Mouse (Mus musculus) C2C12 (cell line): ENCODE data around the gene Slc35c1. TPM values are rescaled to one million over a fixed set of nuclear protein-coding genes. Genes with fewer than 3 reads are reported as not detected.
A peak's percentile ranks its signal among the peaks of the same experiment; 100 is the strongest.

ENCODE experiments used
- H3K27me3 ChIP-seq: one replicate; pipeline ENCODE4 v1.6.1; 2011; ENCODE audit not compliant: control insufficient read depth, insufficient read depth, insufficient read length
- H3K36me3 ChIP-seq: one replicate; pipeline ENCODE4 v1.6.1; 2011; ENCODE audit not compliant: control insufficient read depth, insufficient read depth
- H3K4me3 ChIP-seq: one replicate; pipeline ENCODE4 v1.5.1; 2011; ENCODE audit warnings: mild to moderate bottlenecking, control low read depth; ENCODE audit not compliant: poor library complexity, insufficient read depth, severe bottlenecking
- H3K79me2 ChIP-seq: one replicate; pipeline ENCODE4 v1.6.1; 2011; ENCODE audit not compliant: control insufficient read depth, insufficient read depth
- H3K79me3 ChIP-seq: one replicate; pipeline ENCODE4 v1.6.1; 2011; ENCODE audit warnings: low read depth, control low read depth
- H3ac ChIP-seq: one replicate; pipeline ENCODE3; 2011; ENCODE audit warnings: low read depth; ENCODE audit not compliant: control insufficient read depth, insufficient read length
- CEBPB ChIP-seq: IDR thresholded peaks from one replicate; pipeline ENCODE4 v1.6.1; 2011; ENCODE audit warnings: low read depth, mild to moderate bottlenecking, control low read depth, moderate library complexity
- CTCF ChIP-seq: IDR thresholded peaks from one replicate; pipeline ENCODE4 v1.5.1; 2011; ENCODE audit not compliant: control insufficient read depth, insufficient read depth, insufficient read length
- FOSL1 ChIP-seq: IDR thresholded peaks from one replicate; pipeline ENCODE4 v1.8.0; 2011; ENCODE audit warnings: mild to moderate bottlenecking, low read length; ENCODE audit not compliant: poor library complexity, insufficient read depth, severe bottlenecking
- MAX ChIP-seq: IDR thresholded peaks from one replicate; pipeline ENCODE4 v1.6.1; 2011; ENCODE audit warnings: mild to moderate bottlenecking, control low read depth
- MYOD1 ChIP-seq: IDR thresholded peaks from one replicate; pipeline ENCODE4 v1.6.1; 2011; ENCODE audit warnings: low read depth; ENCODE audit not compliant: control insufficient read depth, insufficient read length
- MYOG ChIP-seq: IDR thresholded peaks from one replicate; pipeline ENCODE4 v1.6.1; 2011; ENCODE audit not compliant: control insufficient read depth, insufficient read length; ENCODE audit errors: extremely low read depth
- USF1 ChIP-seq: IDR thresholded peaks from one replicate; pipeline ENCODE4 v1.6.1; 2011; ENCODE audit warnings: low read depth, mild to moderate bottlenecking, control low read depth, moderate library complexity
- long read RNA-seq, 2 experiments: library from polyadenylated mRNA; unstranded; transcript quantifications; one replicate each; pipeline ENCODE4 v2.0.0; 2019 to 2020
- polyA plus RNA-seq: library from polyadenylated mRNA; unstranded; fragments of >200 nt; fragmentation: generic; extraction: Trizol; gene quantifications from one replicate; pipeline ENCODE4 v1.2.1, GENCODE M21; 2012; ENCODE audit warnings: missing spikeins

Gene Slc35c1
- 9.6 TPM for polyA plus RNA-seq
- long read RNA-seq, experiment 1, partial matches to known transcripts = 0 of 2 reads
- long read RNA-seq, experiment 1, other reads (novel, unspliced or antisense) = 2 of 2 reads
- long read RNA-seq, experiment 2, transcript Slc35c1-201 (2 exons, 3,139 nt) = major isoform, 14 of 17 reads
- long read RNA-seq, experiment 2, partial matches to known transcripts = 0 of 17 reads
- long read RNA-seq, experiment 2, other reads (novel, unspliced or antisense) = 0 of 17 reads

DNA sequence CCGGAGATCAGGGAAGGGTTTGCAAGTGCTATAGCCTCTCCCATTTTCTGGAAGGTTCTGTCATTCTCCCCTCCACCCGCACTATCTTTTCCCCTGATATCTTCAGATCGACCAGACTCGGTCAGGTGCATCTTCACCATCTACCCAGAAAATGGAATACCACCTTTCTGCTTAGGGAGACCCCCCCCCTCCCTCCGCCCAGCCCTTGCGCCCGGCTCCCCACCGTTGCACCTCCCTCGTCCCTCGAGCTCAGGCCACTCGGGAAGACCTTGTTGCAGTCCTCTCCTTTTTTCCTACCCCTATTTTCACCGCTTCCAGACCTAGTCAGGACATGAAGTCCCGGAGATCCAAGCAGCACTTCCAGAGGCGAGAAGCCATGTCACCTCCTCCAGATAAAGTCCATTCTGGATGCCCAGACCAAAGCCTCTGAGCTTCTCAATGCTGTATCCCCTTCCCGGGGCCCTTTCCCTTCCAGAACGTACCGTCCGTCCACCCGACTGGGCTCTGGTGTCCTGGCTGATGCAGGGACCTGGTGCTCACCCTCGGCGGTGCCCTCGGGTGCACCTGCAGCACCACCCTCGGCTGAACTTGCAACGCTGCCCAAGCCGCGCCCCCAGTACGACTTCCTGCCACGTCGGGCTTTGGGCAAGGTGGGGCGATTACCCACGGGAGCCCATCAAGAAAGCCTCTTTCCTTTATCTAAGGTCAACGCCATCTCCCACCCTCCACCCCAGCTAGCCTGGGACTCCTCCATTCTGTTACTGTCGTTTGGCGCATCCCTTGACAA lies at the start of gene Slc35c1:
Slc35c1 (minus strand) TSS at position 618 of the 787 bp plus-strand sequence.
- H3K27me3 ChIP-seq = no peaks in the 10 kb centered on the region
- H3K79me2 ChIP-seq = peaks cover 35% of the 10 kb centered on the region
- H3K36me3 ChIP-seq = no peaks in the 10 kb centered on the region
- H3K4me3 ChIP-seq = peak within 1 kb of the TSS; percentile 64
- peaks cover 5% of the 10 kb centered on the region for H3K79me3 ChIP-seq
- peak within 1 kb of the TSS; percentile 87 for H3ac ChIP-seq
- TF ChIP-seq FOSL1 (no peak), CTCF (no peak), MAX (no peak), MYOG (no peak), USF1 (no peak)

DNA sequence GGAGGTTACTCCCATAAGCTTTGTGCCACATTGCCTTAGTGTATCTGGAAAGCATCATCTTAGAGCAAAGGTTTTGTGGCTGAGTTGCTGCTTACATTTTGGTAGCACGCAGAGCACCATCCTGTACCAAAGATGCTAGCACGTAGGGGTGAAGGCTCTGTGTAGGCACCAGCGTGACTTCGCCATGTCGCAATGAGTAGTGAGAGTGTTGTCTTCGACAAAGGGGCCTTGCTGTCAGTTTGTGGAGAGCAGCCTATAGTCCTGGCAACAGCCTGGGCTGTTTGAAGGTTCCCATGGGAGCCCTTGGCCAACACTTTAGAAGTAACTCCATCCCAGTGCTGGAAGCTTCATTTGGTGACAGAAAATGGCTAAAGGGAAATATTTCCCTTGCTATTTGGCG lies 45.0 kb upstream of the Slc35c1 start:
- no peaks in the 10 kb centered on the region for H3K79me3 ChIP-seq
- H3K36me3 ChIP-seq = no peaks in the 10 kb centered on the region
- H3K79me2 ChIP-seq = no peaks in the 10 kb centered on the region
- no peak overlapping the region for H3ac ChIP-seq
- TF ChIP-seq CTCF (no peak), CEBPB (no peak), FOSL1 (no peak), USF1 (no peak), MAX (no peak), MYOG (no peak), MYOD1 (no peak)
- H3K27me3 ChIP-seq = no peaks in the 10 kb centered on the region
- H3K4me3 ChIP-seq = no peak overlapping the region

DNA sequence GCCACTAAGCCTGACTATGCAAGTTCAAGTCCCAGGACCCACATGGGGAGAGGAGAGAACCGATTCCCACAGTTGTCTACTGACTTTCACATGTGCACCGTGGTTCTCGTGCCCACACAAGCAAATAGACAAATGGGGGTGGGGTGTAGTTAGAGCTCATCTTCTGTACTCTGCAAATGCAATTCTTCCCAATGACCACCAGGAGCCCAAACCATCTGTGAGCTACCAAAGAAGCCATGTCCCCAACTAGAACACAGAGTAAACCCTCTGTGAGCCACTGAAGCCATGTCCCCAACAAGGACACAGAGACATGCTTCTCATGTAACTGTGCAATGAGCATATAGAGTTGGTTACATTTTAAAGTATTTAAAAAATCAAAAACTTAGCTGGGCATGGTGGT lies 43.1 kb upstream of the Slc35c1 start:
- Histone ChIP-seq H3K4me3 (no peak overlapping the region), H3K27me3 (peaks cover 2% of the 10 kb centered on the region), H3ac (no peak overlapping the region), H3K36me3 (no peaks in the 10 kb centered on the region), H3K79me3 (no peaks in the 10 kb centered on the region), H3K79me2 (no peaks in the 10 kb centered on the region)
- TF ChIP-seq MAX (no peak), MYOD1 (no peak), USF1 (no peak), CEBPB (no peak), CTCF (no peak), FOSL1 (no peak), MYOG (no peak)

DNA sequence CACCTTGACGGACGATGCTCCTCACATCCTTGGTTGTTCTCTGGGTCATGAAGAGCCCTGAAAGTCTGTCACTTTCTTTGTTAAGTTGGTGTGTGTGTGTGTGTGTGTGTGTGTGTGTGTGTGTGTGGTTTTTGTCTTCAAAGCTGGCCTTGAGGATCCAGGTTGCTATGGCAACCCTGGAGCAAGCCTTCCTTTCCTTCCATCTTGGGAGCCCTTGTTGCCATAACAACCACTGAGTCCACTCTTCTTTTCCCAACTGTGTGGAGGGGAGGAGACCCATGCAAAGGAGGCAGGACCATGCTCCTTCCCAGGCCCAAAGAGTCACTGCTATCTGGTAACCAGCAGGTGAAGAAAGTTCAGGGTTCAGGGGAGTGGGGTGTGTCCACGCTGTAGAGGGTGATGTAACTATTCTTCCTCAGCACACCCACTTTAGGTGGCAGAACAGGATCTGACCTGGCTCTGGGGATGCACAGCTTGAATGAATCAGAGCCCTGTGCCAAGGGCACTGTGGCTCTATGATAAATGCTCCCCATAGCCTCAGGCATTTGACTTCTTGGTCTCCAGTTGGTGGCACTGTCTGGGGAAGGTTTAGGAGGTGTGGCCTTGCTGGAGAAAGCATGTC lies 39.5 kb upstream of the Slc35c1 start:
- Histone ChIP-seq H3K4me3 (no peak overlapping the region), H3K27me3 (peaks cover 33% of the 10 kb centered on the region), H3ac (no peak overlapping the region), H3K36me3 (no peaks in the 10 kb centered on the region), H3K79me3 (no peaks in the 10 kb centered on the region), H3K79me2 (no peaks in the 10 kb centered on the region)
- TF ChIP-seq USF1 = no peak
- TF ChIP-seq MAX = no peak
- no peak for TF ChIP-seq CEBPB
- TF ChIP-seq FOSL1 = no peak
- TF ChIP-seq CTCF = no peak
- TF ChIP-seq MYOD1 = no peak
- TF ChIP-seq MYOG = no peak

DNA sequence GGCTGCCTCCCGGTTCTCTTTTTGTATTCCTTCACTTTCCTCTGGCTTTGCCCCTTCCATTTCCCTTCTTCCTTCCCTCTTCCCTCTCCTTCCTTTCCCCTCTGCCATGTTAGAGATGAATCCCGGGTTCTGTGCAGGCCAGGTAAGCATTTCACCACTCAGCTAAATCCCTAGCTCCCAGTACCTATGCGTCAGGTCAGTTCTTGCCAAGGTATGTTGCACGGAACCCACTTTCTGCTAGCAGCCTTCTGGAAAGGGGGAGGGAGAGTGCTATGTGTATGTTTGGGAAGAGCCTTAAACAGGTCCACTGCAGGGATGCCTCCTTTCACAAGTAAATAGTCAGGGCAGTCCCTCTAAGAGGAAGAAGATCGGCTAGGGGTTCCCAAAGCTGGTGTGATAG lies 36.8 kb upstream of the Slc35c1 start:
- H3ac ChIP-seq = no peak overlapping the region
- TF ChIP-seq USF1 (no peak), MYOG (no peak), MYOD1 (no peak), CTCF (no peak), CEBPB (no peak), MAX (no peak), FOSL1 (no peak)
- no peak overlapping the region for H3K4me3 ChIP-seq
- no peaks in the 10 kb centered on the region for H3K36me3 ChIP-seq
- H3K79me2 ChIP-seq = no peaks in the 10 kb centered on the region
- peaks cover 51% of the 10 kb centered on the region for H3K27me3 ChIP-seq
- no peaks in the 10 kb centered on the region for H3K79me3 ChIP-seq
